Mouse (Mus musculus) thymus, postnatal 36 days (tissue): Measurements from ENCODE around the gene Mef2a.

Experiments
- DNase-seq, 2 experiments: peaks; one replicate each; pipeline ENCODE4 v3.0.0; 2022; ENCODE audit warnings: mixed read lengths in 2 of 2

The Mef2a gene

GRCm38 (mm10) chr7:67206496-67206895 is 166.2 kb downstream of the Mef2a start:
- DNase-seq: no peak

- DNase-seq: no peak
Measured at GRCm38 (mm10) chr7:67205734-67206425, 166.8 kb downstream of the Mef2a start.

GRCm38 (mm10) chr7:67203625-67204024 is 169.0 kb downstream of the Mef2a start:
- DNase-seq: no peak

- peak; percentile 59 to 68 for DNase-seq
Measured at GRCm38 (mm10) chr7:67199412-67199811, 173.2 kb downstream of the Mef2a start.

- DNase-seq: no peak
Measured at GRCm38 (mm10) chr7:67183786-67184185, 188.9 kb downstream of the Mef2a start.
